ENCODE assay signal across 9 mouse cellular contexts in the genomic region with DNA sequence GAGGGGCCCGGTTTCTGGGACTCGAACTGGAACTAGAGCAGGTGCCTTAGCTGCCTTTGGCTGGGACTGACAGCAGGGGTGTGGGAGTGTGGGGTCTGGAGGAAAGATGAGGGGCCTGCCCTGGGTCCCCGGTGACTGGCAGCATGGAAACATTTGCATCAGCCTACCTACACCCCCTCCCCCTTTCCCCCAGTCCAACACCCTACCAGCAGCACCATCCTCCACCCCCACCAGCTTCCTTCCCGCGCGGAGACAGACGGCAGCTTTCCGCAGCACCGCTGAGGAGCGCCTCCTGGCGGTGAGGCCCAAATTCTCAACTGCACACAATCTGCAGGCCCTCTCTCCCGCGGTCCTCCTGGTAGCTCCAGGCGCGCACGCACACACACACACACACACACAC. TPM values are rescaled to one million over a fixed set of nuclear protein-coding genes. Genes with fewer than 3 reads are reported as not detected.
A peak's percentile ranks its signal among the peaks of the same experiment; 100 is the strongest.
DNase-seq lines count a peak whose midpoint lies in the region; ATAC-seq and TF ChIP-seq lines count a peak whose summit lies in the region.
"Had no signal": no experiment of that assay in that cellular context is flagged by ENCODE, and none has a peak within 500 bp of the region (broad histone marks: within the 10 kb centered on the region; RNA-seq: fewer than 3 reads in every experiment).

No protein-coding gene starts in this region.

- no peak for TF ChIP-seq POLR2A in brain, embryonic 14.5 days (IDR thresholded peaks at IDR 0.05; ENCODE audit: borderline replicate concordance, extremely low read depth, insufficient read depth, insufficient read length, poor library complexity, severe bottlenecking)
- no peak for TF ChIP-seq POLR2A in limb, embryonic 14.5 days (IDR thresholded peaks at IDR 0.05; ENCODE audit: borderline replicate concordance, extremely low read depth, insufficient read depth, insufficient read length)
- no peak for TF ChIP-seq POLR2A in testis, adult 2 months (IDR thresholded peaks at IDR 0.05; ENCODE audit: control insufficient read depth, low read depth, low read length)

- H3K4me2 ChIP-seq in limb, embryonic 14.5 days (replicated peaks; ENCODE audit: low read depth, low read length, severe bottlenecking) = no peak overlapping the region

- peaks cover 41% of the 10 kb centered on the region for H3K4me1 ChIP-seq in forebrain, embryonic 10.5 days
- peaks cover 15% of the 10 kb centered on the region for H3K4me1 ChIP-seq in limb, embryonic 14.5 days (ENCODE audit: control insufficient read depth, insufficient read depth, low read length)
- peaks cover 5% of the 10 kb centered on the region for H3K4me1 ChIP-seq in testis, adult 2 months (ENCODE audit: control insufficient read depth, insufficient read depth, low read length)

- 2% methylated on average over 14 of the region's 16 CpGs for WGBS in forebrain, embryonic 10.5 days
- WGBS in limb, embryonic 14.5 days = 5% methylated on average over 10 of the region's 16 CpGs

- peak; percentile 91 for TF ChIP-seq CTCF in brain, embryonic 14.5 days (IDR thresholded peaks at IDR 0.05; ENCODE audit: borderline replicate concordance, extremely low read depth, insufficient read depth, insufficient read length)
- peak; percentile 76 for TF ChIP-seq CTCF in testis, adult 2 months (IDR thresholded peaks at IDR 0.05; ENCODE audit: control insufficient read depth, insufficient read depth, insufficient replicate concordance, low read depth, low read length)

- no peak overlapping the region for H3K27ac ChIP-seq in forebrain, embryonic 10.5 days
- H3K27ac ChIP-seq in limb, embryonic 14.5 days (replicated peaks; ENCODE audit: low read depth, low read length) = no peak overlapping the region
- no peak overlapping the region for H3K27ac ChIP-seq in testis, adult 2 months (ENCODE audit: control insufficient read depth, insufficient read depth, low read depth, low read length)
- H3K27ac ChIP-seq: macrophage had no signal

- no peak for ATAC-seq in limb, embryonic 14.5 days (ENCODE audit: low FRiP score, low read depth)

- H3K9me3 ChIP-seq in forebrain, embryonic 10.5 days = no peaks in the 10 kb centered on the region
- H3K9me3 ChIP-seq in limb, embryonic 14.5 days (ENCODE audit: control insufficient read depth, low read length) = no peaks in the 10 kb centered on the region

- no peaks in the 10 kb centered on the region for H3K36me3 ChIP-seq in forebrain, embryonic 10.5 days (replicated peaks)
- no peaks in the 10 kb centered on the region for H3K36me3 ChIP-seq in limb, embryonic 14.5 days (ENCODE audit: control insufficient read depth, insufficient read depth, low read length)
- H3K36me3 ChIP-seq in testis, adult 2 months (ENCODE audit: control insufficient read depth, insufficient read depth, low read length) = no peaks in the 10 kb centered on the region

- DNase-seq in gastrocnemius, adult 18-20 months (ENCODE audit: low spot score) = peak; percentile 16
- no peak for DNase-seq in gastrocnemius, adult 8-10 months (ENCODE audit: low spot score in 2 of 2)
- DNase-seq in brain, embryonic 14.5 days (ENCODE audit: low read depth) = peak; percentile 94
- peak; percentile 75 for DNase-seq in forebrain, embryonic 10.5 days (ENCODE audit: extremely low spot score, low spot score)
- DNase-seq in induced T-regulatory cell, adult 2 months (ENCODE audit: low read depth) = peak; percentile 41
- peak; percentile 43 for DNase-seq in limb, embryonic 14.5 days (ENCODE audit: low spot score)
- DNase-seq in neural tube, embryonic 10.5 days (ENCODE audit: extremely low spot score, low spot score) = peak; percentile 79

- H3K9ac ChIP-seq in limb, embryonic 14.5 days (ENCODE audit: low read depth, low read length, severe bottlenecking) = no peak overlapping the region

- H3K27me3 ChIP-seq in forebrain, embryonic 10.5 days (ENCODE audit: poor library complexity, severe bottlenecking) = peaks cover 65% of the 10 kb centered on the region
- H3K27me3 ChIP-seq in limb, embryonic 14.5 days (ENCODE audit: control insufficient read depth, insufficient read depth, low read length) = peaks cover 12% of the 10 kb centered on the region
- H3K27me3 ChIP-seq in testis, adult 2 months (ENCODE audit: control insufficient read depth, insufficient read depth, low read length) = no peaks in the 10 kb centered on the region; the same call in 1 of the 2 replicates

- peak overlapping the region; percentile 53 for H3K4me3 ChIP-seq in forebrain, embryonic 10.5 days
- no peak overlapping the region for H3K4me3 ChIP-seq in limb, embryonic 14.5 days (replicated peaks; ENCODE audit: low read length)
- no peak overlapping the region for H3K4me3 ChIP-seq in testis, adult 2 months (ENCODE audit: control insufficient read depth, low read depth, low read length)

RNA-seq across cellular contexts. Expression of a gene that starts 1.5 kb away (rescaled TPM):
- under 1 TPM; 0.41 to 0.88 TPM for total RNA-seq in gastrocnemius, adult 18-20 months (2021)
- total RNA-seq in gastrocnemius, adult 8-10 months (2022) = under 1 TPM; 0.51 to 0.72 (median 0.65) TPM
- polyA plus RNA-seq in brain, embryonic 14.5 days (2012; rRNA removed) = 43.3 and 69.2 TPM in 2 replicates
- 5.5 TPM in 2 replicates for polyA plus RNA-seq in forebrain, embryonic 10.5 days (2016; fragmentation: Nextera tagmentation; extraction: Ambion mirVana)
- 10.8 and 10.9 TPM in 2 replicates for polyA plus RNA-seq in limb, embryonic 14.5 days (2012; rRNA removed)
- polyA plus RNA-seq in limb, embryonic 14.5 days (2014; fragmentation: Nextera tagmentation; extraction: Ambion mirVana) = 5.5 and 7.1 TPM in 2 replicates
- polyA plus RNA-seq in testis, adult 2 months (2012; rRNA removed) = 0.23 and 0.31 TPM in 2 replicates
- polyA plus RNA-seq: macrophage had no signal

Comparison
In these comparisons a context has a peak if more than half of its experiments do, and no peak if none do; other contexts are left out.
1. DNase-seq: peak in gastrocnemius, adult 18-20 months (single experiment), brain, embryonic 14.5 days (single experiment), forebrain, embryonic 10.5 days (single experiment), induced T-regulatory cell, adult 2 months (single experiment), limb, embryonic 14.5 days (single experiment) and neural tube, embryonic 10.5 days (single experiment); none in gastrocnemius, adult 8-10 months (0 of 2).